Mouse (Mus musculus) embryonic fibroblast, embryonic 13.5 days (primary cell): Measurements from ENCODE around the gene Isy1.

Experiments used
- CTCF ChIP-seq: IDR thresholded peaks from 2 replicates; pipeline ENCODE4 v1.5.1; 2011; ENCODE audit warnings: mild to moderate bottlenecking, control low read depth, low read length, moderate library complexity, borderline replicate concordance; ENCODE audit not compliant: insufficient read depth
- POLR2A ChIP-seq: IDR thresholded peaks from 2 replicates; pipeline ENCODE4 v1.6.1; 2011; ENCODE audit warnings: low read depth, mild to moderate bottlenecking, control low read depth, low read length, moderate library complexity

DNA sequence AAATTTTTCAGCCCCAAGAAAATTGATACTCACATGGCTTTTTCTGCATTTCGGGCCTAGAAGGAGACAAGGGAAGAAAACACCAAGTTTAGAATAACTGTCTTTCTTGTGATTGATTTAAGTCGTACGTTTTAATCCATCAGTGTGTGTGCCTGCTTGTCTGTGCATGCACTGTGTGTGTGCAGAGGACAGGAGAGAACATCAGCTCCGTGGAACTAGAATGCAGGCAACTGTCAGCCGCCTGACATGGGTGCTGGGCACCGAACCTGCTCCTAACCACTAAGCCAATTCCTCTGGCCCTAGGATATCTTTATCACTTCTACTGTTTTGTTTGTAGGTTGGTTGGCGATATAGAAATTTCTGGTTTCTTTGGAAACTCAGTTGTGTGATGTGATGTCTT lies 2.9 kb downstream of the Isy1 start, which contains the start of gene Gm45140:
- no peak for TF ChIP-seq CTCF
- no peak for TF ChIP-seq POLR2A
